In the genomic region with DNA sequence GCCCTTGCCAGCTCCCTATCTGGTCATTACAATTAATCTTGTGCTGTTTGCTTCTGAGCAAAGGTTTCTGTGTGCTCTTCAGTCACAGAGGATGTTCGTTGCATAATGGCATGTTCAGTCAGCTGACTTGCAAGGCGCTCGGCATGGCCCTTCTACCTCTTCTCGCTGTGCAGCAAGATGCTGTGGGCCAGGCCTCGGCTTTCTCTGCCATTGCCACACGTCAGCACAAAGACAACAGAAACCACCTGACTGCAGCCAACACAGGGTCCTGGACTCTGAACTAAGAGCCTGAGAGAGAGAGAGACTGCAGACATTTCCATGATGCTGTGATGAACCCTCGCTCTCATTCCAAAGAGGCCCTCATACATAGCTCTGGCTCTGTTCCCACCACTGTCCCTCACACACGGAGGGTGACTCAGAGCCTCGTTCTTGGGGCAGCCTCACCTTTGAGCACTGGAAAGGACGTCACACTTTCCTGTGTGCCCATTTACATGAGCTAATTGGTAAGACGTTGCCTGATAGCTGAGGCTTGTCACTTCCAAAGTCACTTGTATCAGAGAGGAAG, we compare ENCODE assay signal across 11 mouse cellular contexts.
DNase-seq lines count a peak whose midpoint lies in the region; ATAC-seq and TF ChIP-seq lines count a peak whose summit lies in the region.
"Had no signal": no experiment of that assay in that cellular context is flagged by ENCODE, and none has a peak within 500 bp of the region (broad histone marks: within the 10 kb centered on the region; RNA-seq: fewer than 3 reads in every experiment).

No protein-coding gene starts in this region.

- H3K79me2 ChIP-seq in liver, adult 2 months (ENCODE audit: control insufficient read depth, insufficient read depth, low read length): no peaks in the 10 kb centered on the region

- no peaks in the 10 kb centered on the region for H3K27me3 ChIP-seq in liver, adult 2 months (ENCODE audit: control insufficient read depth, insufficient read depth, low read length)
- no peaks in the 10 kb centered on the region for H3K27me3 ChIP-seq in liver, postnatal 0 days (ENCODE audit: insufficient read depth, low read length)
- H3K27me3 ChIP-seq: intestine, embryonic 15.5 days; stomach, embryonic 15.5 days had no signal

- no peak overlapping the region for H3K4me2 ChIP-seq in liver, postnatal 0 days (ENCODE audit: low read depth, low read length)
- H3K4me2 ChIP-seq: intestine, embryonic 15.5 days; liver, embryonic 11.5 days; stomach, embryonic 15.5 days had no signal

- no peaks in the 10 kb centered on the region for H3K4me1 ChIP-seq in liver, adult 2 months (ENCODE audit: control insufficient read depth, insufficient read depth, low read length)
- no peaks in the 10 kb centered on the region for H3K4me1 ChIP-seq in liver, postnatal 0 days (ENCODE audit: insufficient read depth)

- H3K27ac ChIP-seq in liver, adult 2 months (replicated peaks; ENCODE audit: insufficient read depth, low read depth, low read length): no peak overlapping the region
- H3K27ac ChIP-seq in liver, postnatal 0 days (ENCODE audit: low read depth): no peak overlapping the region
- H3K27ac ChIP-seq: intestine, embryonic 15.5 days; stomach, embryonic 15.5 days had no signal

- TF ChIP-seq CTCF in liver, adult 2 months (IDR thresholded peaks at IDR 0.05; ENCODE audit: low read depth, low read length): no peak
- TF ChIP-seq CTCF in liver, postnatal 0 days (IDR thresholded peaks at IDR 0.05; ENCODE audit: low read depth): no peak

- no peak for ATAC-seq in liver, postnatal 0 days
- ATAC-seq: intestine, embryonic 15.5 days had no signal

- 59% methylated on average over 11 of the region's 11 CpGs for WGBS in liver, adult 2 months
- WGBS in liver, postnatal 0 days (ENCODE audit: insufficient replicate concordance): 64% methylated on average over 11 of the region's 11 CpGs

- H3K36me3 ChIP-seq in liver, adult 2 months (ENCODE audit: control insufficient read depth, insufficient read depth, low read length): no peaks in the 10 kb centered on the region
- no peaks in the 10 kb centered on the region for H3K36me3 ChIP-seq in liver, postnatal 0 days (replicated peaks; ENCODE audit: insufficient read depth, low read length)
- H3K36me3 ChIP-seq: intestine, embryonic 15.5 days; stomach, embryonic 15.5 days had no signal

- no peaks in the 10 kb centered on the region for H3K9me3 ChIP-seq in liver, postnatal 0 days (ENCODE audit: low read length)
- H3K9me3 ChIP-seq: intestine, embryonic 15.5 days; stomach, embryonic 15.5 days had no signal

- no peak for TF ChIP-seq POLR2A in liver, adult 2 months (IDR thresholded peaks at IDR 0.05; ENCODE audit: extremely low read depth, insufficient read depth, low read length)

- no peak for TF ChIP-seq EP300 in liver, postnatal 0 days (IDR thresholded peaks at IDR 0.05; ENCODE audit: low read depth)

- no peak overlapping the region for H3K9ac ChIP-seq in liver, adult 2 months (ENCODE audit: low read depth, low read length)
- no peak overlapping the region for H3K9ac ChIP-seq in liver, postnatal 0 days (replicated peaks)
- H3K9ac ChIP-seq: intestine, embryonic 15.5 days; stomach, embryonic 15.5 days had no signal

- peak; percentile 13 for DNase-seq in cerebellum, adult 9-11 months
- DNase-seq in cerebellum, adult 11-12 months: no peak
- DNase-seq in liver, adult 2 months (ENCODE audit: extremely low read depth, low read depth, low spot score): peak; percentile 23
- no peak for DNase-seq in liver, postnatal 0 days
- DNase-seq in cerebellum, postnatal 25 days: peak; percentile 49 to 53
- peak; percentile 72 to 83 for DNase-seq in kidney, postnatal 36 days
- no peak for DNase-seq in frontal cortex, postnatal 10 days (ENCODE audit: low spot score in 2 of 2)
- no peak for DNase-seq in layer of hippocampus, adult 18-20 months (ENCODE audit: low spot score in 2 of 2)

- H3K4me3 ChIP-seq in liver, adult 2 months (ENCODE audit: insufficient read depth, low read depth, low read length): no peak overlapping the region
- no peak overlapping the region for H3K4me3 ChIP-seq in liver, postnatal 0 days (ENCODE audit: low read depth, low read length)
- H3K4me3 ChIP-seq: intestine, embryonic 15.5 days; stomach, embryonic 15.5 days had no signal

Comparison
In these comparisons a context has a peak if more than half of its experiments do, and no peak if none do; other contexts are left out.
1. DNase-seq: peak in cerebellum, adult 9-11 months (single experiment), liver, adult 2 months (single experiment), cerebellum, postnatal 25 days (2 of 2) and kidney, postnatal 36 days (2 of 2); none in cerebellum, adult 11-12 months (single experiment), liver, postnatal 0 days (single experiment), frontal cortex, postnatal 10 days (0 of 2) and layer of hippocampus, adult 18-20 months (0 of 2).